Mouse (Mus musculus) heart, postnatal 0 days (tissue): ENCODE measurements around the gene Twf2.

Experiments used
- CTCF ChIP-seq: IDR thresholded peaks from 2 replicates; pipeline ENCODE4 v1.5.1; 2016; ENCODE audit warnings: antibody characterized with exemption, control low read depth, low read depth
- EP300 ChIP-seq: IDR thresholded peaks from 2 replicates; pipeline ENCODE4 v1.6.1; 2016; ENCODE audit warnings: antibody characterized with exemption, low read depth

GRCm38 (mm10) chr9:106156921-106157622, 45.8 kb upstream of the Twf2 start:
- no peak for TF ChIP-seq CTCF
- TF ChIP-seq EP300, result no peak
